Mouse (Mus musculus) neural tube, embryonic 14.5 days (tissue): ENCODE measurements at regions not wholly inside any gene's neighbourhood (a gene's known extent, or its start where the extent isn't known, plus 50 kb on each side); places are given as distances from the start of the nearest gene placed in this dataset.

Experiments used
- ATAC-seq: fragments of 200-750 bp; cut with Nextera tagmentation; 2 replicates; pipeline ENCODE4 v1.8.0; 2017; ENCODE audit warnings: low read depth, mild to moderate bottlenecking, moderate TSS enrichment, moderate library complexity
- H3K27ac ChIP-seq: fragments of 300-500 bp; sonication (generic); 2 replicates; pipeline ENCODE4 v1.5.1; 2014; ENCODE audit warnings: low read depth, mild to moderate bottlenecking, control low read depth, low read length, moderate library complexity, mixed read lengths
- H3K27me3 ChIP-seq: fragments of 300-500 bp; sonication (generic); 2 replicates; pipeline ENCODE4 v1.6.1; 2014; ENCODE audit warnings: low read length; ENCODE audit not compliant: control insufficient read depth, insufficient read depth
- H3K36me3 ChIP-seq: fragments of 300-500 bp; sonication (generic); 2 replicates; pipeline ENCODE4 v1.6.1; 2014; ENCODE audit warnings: low read length, mixed read lengths; ENCODE audit not compliant: control insufficient read depth, insufficient read depth
- H3K4me1 ChIP-seq: fragments of 300-500 bp; sonication (generic); 2 replicates; pipeline ENCODE4 v1.6.1; 2014; ENCODE audit warnings: low read length; ENCODE audit not compliant: control insufficient read depth, insufficient read depth
- H3K4me2 ChIP-seq: fragments of 300-500 bp; sonication (generic); 2 replicates; pipeline ENCODE4 v1.6.1; 2014; ENCODE audit warnings: mild to moderate bottlenecking, low read depth, low read length, control low read depth
- H3K4me3 ChIP-seq: fragments of 300-500 bp; sonication (generic); 2 replicates; pipeline ENCODE4 v1.5.1; 2014; ENCODE audit warnings: low read depth, low read length, control low read depth, mixed read lengths
- H3K9ac ChIP-seq: fragments of 300-500 bp; sonication (generic); replicated peaks from 2 replicates; pipeline ENCODE4 v1.6.1; 2014; ENCODE audit warnings: low read depth, mild to moderate bottlenecking, control low read depth, low read length, mixed read lengths
- H3K9me3 ChIP-seq: fragments of 300-500 bp; sonication (generic); 2 replicates; pipeline ENCODE4 v1.6.1; 2016; ENCODE audit warnings: low read length; ENCODE audit not compliant: control insufficient read depth
- WGBS: fragments of 180-500 bp; shearing (Covaris S2); extraction: QIAGEN DNeasy Blood & Tissue Kit; methylation state at CpG from one replicate; pipeline ENCODE4 v1.1.7; 2014; 5-methylcytosine and 5-hydroxymethylcytosine counted together

- Histone ChIP-seq H3K9ac (no peak overlapping the region), H3K4me1 (no peaks in the 10 kb centered on the region), H3K36me3 (no peaks in the 10 kb centered on the region), H3K9me3 (no peaks in the 10 kb centered on the region), H3K4me3 (no peak overlapping the region), H3K27me3 (no peaks in the 10 kb centered on the region), H3K27ac (no peak overlapping the region), H3K4me2 (no peak overlapping the region)
- WGBS = 99% methylated on average over 2 of the region's 2 CpGs
- no peak for ATAC-seq
Observed at GRCm38 (mm10) chr2:81251321-81251720, 634.3 kb downstream of the Nup35 start.

- Histone ChIP-seq H3K4me2 (no peak overlapping the region), H3K36me3 (no peaks in the 10 kb centered on the region), H3K9ac (no peak overlapping the region), H3K9me3 (no peaks in the 10 kb centered on the region), H3K4me1 (no peaks in the 10 kb centered on the region), H3K27me3 (no peaks in the 10 kb centered on the region), H3K27ac (no peak overlapping the region), H3K4me3 (no peak overlapping the region)
- ATAC-seq = no peak
- WGBS = 92% methylated on average over 4 of the region's 4 CpGs
Observed at GRCm38 (mm10) chr2:81262056-81262765, 645.2 kb downstream of the Nup35 start.

- no peak overlapping the region for H3K4me3 ChIP-seq
- H3K4me1 ChIP-seq = no peaks in the 10 kb centered on the region
- H3K27ac ChIP-seq = no peak overlapping the region
- H3K36me3 ChIP-seq = no peaks in the 10 kb centered on the region
- H3K27me3 ChIP-seq = no peaks in the 10 kb centered on the region
- ATAC-seq = no peak
- no peaks in the 10 kb centered on the region for H3K9me3 ChIP-seq
- 51% methylated on average over 3 of the region's 3 CpGs for WGBS
- H3K9ac ChIP-seq = no peak overlapping the region
- no peak overlapping the region for H3K4me2 ChIP-seq
Observed at GRCm38 (mm10) chr2:81269245-81269880, 652.3 kb downstream of the Nup35 start.

- Histone ChIP-seq H3K27me3 (no peaks in the 10 kb centered on the region), H3K36me3 (no peaks in the 10 kb centered on the region), H3K27ac (no peak overlapping the region), H3K4me1 (no peaks in the 10 kb centered on the region), H3K9ac (no peak overlapping the region), H3K4me2 (no peak overlapping the region), H3K9me3 (no peaks in the 10 kb centered on the region), H3K4me3 (no peak overlapping the region)
- WGBS = 84% methylated on average over 1 of the region's 1 CpGs
- no peak for ATAC-seq
Observed at GRCm38 (mm10) chr2:81270914-81271313, 653.9 kb downstream of the Nup35 start.

GRCm38 (mm10) chr2:81272536-81272935 lies 655.5 kb downstream of the Nup35 start:
- Histone ChIP-seq H3K9me3 (no peaks in the 10 kb centered on the region), H3K36me3 (no peaks in the 10 kb centered on the region), H3K4me3 (no peak overlapping the region), H3K9ac (no peak overlapping the region), H3K27ac (no peak overlapping the region), H3K4me1 (no peaks in the 10 kb centered on the region), H3K27me3 (no peaks in the 10 kb centered on the region), H3K4me2 (no peak overlapping the region)
- no peak for ATAC-seq

GRCm38 (mm10) chr2:81287414-81287813 lies 670.4 kb downstream of the Nup35 start:
- no peaks in the 10 kb centered on the region for H3K36me3 ChIP-seq
- no peak overlapping the region for H3K4me3 ChIP-seq
- H3K4me2 ChIP-seq = no peak overlapping the region
- peak; percentile 88 for ATAC-seq
- H3K9me3 ChIP-seq = no peaks in the 10 kb centered on the region
- WGBS = 17% methylated on average over 3 of the region's 3 CpGs
- H3K27ac ChIP-seq = no peak overlapping the region
- H3K9ac ChIP-seq = no peak overlapping the region
- H3K4me1 ChIP-seq = no peaks in the 10 kb centered on the region
- H3K27me3 ChIP-seq = no peaks in the 10 kb centered on the region

GRCm38 (mm10) chr2:81328648-81329047 lies 711.6 kb downstream of the Nup35 start:
- H3K27ac ChIP-seq = no peak overlapping the region
- no peaks in the 10 kb centered on the region for H3K9me3 ChIP-seq
- no peaks in the 10 kb centered on the region for H3K36me3 ChIP-seq
- ATAC-seq = no peak
- no peak overlapping the region for H3K4me2 ChIP-seq
- no peak overlapping the region for H3K9ac ChIP-seq
- WGBS = 91% methylated on average over 3 of the region's 3 CpGs
- no peaks in the 10 kb centered on the region for H3K4me1 ChIP-seq
- H3K4me3 ChIP-seq = no peak overlapping the region
- H3K27me3 ChIP-seq = no peaks in the 10 kb centered on the region

- Histone ChIP-seq H3K27ac (no peak overlapping the region), H3K4me3 (no peak overlapping the region), H3K36me3 (no peaks in the 10 kb centered on the region), H3K4me2 (no peak overlapping the region), H3K4me1 (no peaks in the 10 kb centered on the region), H3K9ac (no peak overlapping the region), H3K27me3 (no peaks in the 10 kb centered on the region), H3K9me3 (no peaks in the 10 kb centered on the region)
- 80% methylated on average over 2 of the region's 2 CpGs for WGBS
- ATAC-seq = no peak
Observed at GRCm38 (mm10) chr2:81336982-81337381, 716.0 kb upstream of the Zfp804a start.

GRCm38 (mm10) chr2:81340417-81340816 lies 712.6 kb upstream of the Zfp804a start:
- no peak overlapping the region for H3K9ac ChIP-seq
- H3K4me3 ChIP-seq = no peak overlapping the region
- no peaks in the 10 kb centered on the region for H3K27me3 ChIP-seq
- H3K36me3 ChIP-seq = no peaks in the 10 kb centered on the region
- no peak overlapping the region for H3K4me2 ChIP-seq
- H3K27ac ChIP-seq = no peak overlapping the region
- WGBS = 63% methylated on average over 2 of the region's 2 CpGs
- H3K9me3 ChIP-seq = no peaks in the 10 kb centered on the region
- no peak for ATAC-seq
- H3K4me1 ChIP-seq = no peaks in the 10 kb centered on the region
